Mouse (Mus musculus): Measurements from ENCODE around the gene Map6. TPM values are rescaled to one million over a fixed set of nuclear protein-coding genes. Genes with fewer than 3 reads are reported as not detected.

Map6 gene
- total RNA-seq, 2 experiments from 2014 or later: 8.3 to 11.5 TPM

DNA sequence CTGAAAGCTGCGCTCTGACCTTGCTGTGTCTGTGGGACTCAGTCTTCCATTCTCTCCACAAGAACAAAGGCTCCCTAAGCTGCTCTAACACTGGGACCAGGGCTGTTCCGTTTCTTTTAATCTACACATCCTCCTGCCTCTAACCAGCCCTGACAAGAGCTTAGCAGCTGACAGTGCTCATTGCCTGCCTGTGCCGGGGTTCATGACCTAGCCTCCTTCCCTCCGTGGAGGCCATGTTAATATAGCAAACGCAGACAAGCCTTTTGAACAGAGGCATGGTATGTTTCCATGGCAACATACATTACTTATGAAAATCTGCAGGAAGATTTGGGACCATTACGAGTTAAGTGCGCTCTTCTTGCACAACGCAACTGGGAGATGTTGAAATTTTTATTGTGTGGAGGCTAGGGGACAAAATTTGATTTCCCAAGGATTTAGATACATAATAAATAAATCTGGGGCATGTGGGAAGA is 45.5 kb downstream of the Map6 start:
- DNase-seq (ENCODE audit: low spot score in 2 of 2): no peak

DNA sequence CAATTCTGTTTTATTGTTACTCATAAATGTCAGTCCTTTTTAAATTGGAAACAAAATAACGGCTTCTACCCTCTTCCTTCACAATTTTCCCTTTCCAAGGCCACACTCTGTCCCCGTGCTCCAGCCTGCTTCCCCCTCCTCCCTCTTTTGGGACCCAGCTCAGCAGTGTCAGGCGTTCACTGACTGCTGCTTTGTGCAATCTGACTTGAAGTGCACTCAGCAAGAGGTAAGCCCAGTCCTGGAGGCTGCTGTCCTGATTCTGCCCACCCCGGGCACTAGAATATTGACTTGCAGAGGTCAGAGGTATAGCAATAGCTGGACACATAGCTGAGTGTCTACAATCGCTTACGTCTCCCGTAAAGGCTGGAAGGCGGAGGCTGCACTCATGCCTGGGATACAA is 46.0 kb downstream of the Map6 start:
- no peak for DNase-seq (ENCODE audit: low spot score in 2 of 2)

- no peak for DNase-seq (ENCODE audit: low spot score in 2 of 2)
These were observed 47.3 kb downstream of the Map6 start for GRCm38 (mm10) chr7:99314565-99314964.

GRCm38 (mm10) chr7:99316207-99316606 is 49.0 kb downstream of the Map6 start:
- no peak for DNase-seq (ENCODE audit: low spot score in 2 of 2)

DNA sequence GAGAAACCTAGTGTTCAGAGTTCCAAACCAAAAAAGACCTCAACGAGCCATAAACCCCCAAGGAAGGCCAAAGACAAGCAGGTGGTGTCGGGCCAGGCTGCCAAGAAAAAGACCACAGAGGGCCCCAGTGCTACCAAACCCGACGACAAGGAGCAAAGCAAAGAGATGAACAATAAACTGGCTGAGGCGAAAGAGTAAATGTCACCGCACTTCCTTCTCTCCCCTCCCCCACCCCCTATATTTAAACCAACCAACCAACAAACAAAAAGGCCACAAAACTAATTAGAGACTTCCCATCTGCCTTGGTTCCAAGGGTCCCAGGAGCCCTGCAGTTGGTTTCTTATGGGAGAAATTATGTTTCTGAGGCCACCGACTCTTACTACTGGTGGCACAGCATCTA is 50.2 kb downstream of the Map6 start:
- DNase-seq (ENCODE audit: low spot score in 2 of 2): no peak

GRCm38 (mm10) chr7:99320524-99320923 is 53.3 kb downstream of the Map6 start:
- DNase-seq (ENCODE audit: low spot score in 2 of 2): no peak

- no peak for DNase-seq (ENCODE audit: low spot score in 2 of 2)
These were observed 55.6 kb downstream of the Map6 start for GRCm38 (mm10) chr7:99322691-99323320.

- DNase-seq (ENCODE audit: low spot score in 2 of 2): no peak
These were observed 56.1 kb downstream of the Map6 start for GRCm38 (mm10) chr7:99323321-99323700.

DNA sequence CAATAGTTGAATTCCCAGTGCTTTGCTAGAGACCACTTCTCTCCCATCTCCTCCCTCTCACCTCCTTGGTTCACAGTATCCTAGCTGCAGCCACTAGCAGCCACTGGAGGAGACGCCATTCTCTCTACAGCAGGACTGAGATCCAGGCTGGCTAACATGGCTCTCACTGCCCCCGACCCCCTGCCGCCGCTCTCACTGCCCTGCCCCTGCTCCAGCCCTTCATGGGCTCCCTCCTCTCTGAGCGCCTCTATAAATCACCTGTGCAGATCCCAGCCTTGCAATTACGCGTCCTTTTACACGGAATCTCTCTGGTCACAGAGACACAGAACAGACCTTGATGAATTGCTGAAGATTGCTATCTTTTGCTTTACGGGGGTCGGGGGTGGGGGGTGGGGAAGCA is 57.6 kb downstream of the Map6 start:
- DNase-seq (ENCODE audit: low spot score in 2 of 2): no peak

- DNase-seq (ENCODE audit: low spot score in 2 of 2): peak in 1 of 2 experiments; percentile 34
These were observed 58.9 kb downstream of the Map6 start for GRCm38 (mm10) chr7:99326128-99326527.

DNA sequence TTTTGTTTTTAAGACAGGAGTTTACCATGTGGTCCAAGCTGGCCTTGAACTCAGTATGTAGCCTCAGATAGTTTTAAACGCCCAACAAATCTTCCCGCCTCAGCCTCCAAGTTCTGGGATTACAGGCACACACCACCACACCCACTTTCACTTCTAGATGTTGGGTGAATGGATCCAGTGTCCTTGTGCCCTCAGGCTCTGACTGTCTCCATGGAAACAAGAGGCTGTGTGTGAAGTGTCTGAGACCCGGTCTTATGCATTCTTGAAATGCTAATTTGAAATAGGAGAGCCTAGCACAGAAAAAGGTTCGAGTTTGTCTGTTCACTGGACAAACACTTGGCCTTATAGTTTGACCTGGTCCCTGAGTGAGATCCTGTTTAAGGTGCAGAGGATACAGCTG is 61.6 kb downstream of the Map6 start:
- no peak for DNase-seq (ENCODE audit: low spot score in 2 of 2)

GRCm38 (mm10) chr7:99330012-99330411 is 62.8 kb downstream of the Map6 start:
- DNase-seq (ENCODE audit: low spot score in 2 of 2): no peak

DNA sequence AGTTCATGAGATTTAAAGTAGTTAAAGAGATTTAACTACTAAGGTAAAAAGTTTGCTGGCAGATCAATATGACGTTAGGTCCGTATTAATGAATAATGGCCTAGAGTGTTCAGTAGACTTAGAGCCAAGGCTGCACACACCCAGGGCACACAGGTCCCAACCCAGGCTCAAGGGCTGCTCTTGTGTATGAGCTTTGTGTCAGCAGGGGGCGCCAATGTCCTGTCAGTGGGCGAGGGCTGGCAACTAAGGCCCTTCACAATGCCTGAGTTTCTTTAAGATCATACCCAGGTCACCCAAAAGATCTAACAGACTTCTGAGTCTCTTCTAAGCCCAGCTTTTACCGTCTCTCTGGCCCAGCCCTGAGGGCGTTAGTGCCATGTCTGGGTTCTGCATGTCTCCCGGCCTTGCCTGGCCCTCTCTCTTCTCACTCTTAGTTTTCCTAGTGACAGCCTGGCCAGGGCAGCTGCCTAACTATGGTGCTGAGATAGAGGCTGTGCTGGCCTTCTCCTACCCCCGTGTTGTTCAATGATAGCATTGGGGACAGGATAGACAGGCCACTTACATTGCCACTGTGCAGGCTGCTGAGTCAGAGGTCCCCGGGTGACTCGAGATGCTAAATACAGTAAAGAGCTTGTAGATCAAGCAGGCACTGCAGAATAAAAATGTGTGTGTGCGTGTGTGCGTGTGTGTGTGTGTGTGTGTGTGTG is 65.7 kb downstream of the Map6 start:
- DNase-seq (ENCODE audit: low spot score in 2 of 2): peak; percentile 81 to 89

DNA sequence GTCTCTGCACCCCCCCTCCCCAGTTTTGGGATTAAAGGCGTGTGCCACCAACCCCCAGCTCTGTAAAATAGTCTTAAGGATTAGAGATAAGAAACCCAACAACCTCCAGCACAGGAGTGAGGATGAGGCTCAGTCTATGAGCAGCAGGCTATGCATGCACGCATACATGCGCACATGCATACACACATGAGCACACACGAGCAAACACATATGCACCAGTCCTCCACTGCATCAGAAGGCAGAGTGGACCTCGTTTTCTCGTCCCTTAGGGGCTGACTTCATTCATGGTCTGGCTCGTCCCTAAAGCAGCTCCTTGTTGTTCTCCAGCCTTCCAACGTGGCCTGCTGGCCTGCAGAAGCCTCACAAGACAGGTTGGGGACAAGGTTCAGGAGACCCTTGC is 73.5 kb downstream of the Map6 start:
- DNase-seq (ENCODE audit: low spot score in 2 of 2): no peak

- DNase-seq (ENCODE audit: low spot score in 2 of 2): no peak
These were observed 76.3 kb downstream of the Map6 start for GRCm38 (mm10) chr7:99343577-99343976.

DNA sequence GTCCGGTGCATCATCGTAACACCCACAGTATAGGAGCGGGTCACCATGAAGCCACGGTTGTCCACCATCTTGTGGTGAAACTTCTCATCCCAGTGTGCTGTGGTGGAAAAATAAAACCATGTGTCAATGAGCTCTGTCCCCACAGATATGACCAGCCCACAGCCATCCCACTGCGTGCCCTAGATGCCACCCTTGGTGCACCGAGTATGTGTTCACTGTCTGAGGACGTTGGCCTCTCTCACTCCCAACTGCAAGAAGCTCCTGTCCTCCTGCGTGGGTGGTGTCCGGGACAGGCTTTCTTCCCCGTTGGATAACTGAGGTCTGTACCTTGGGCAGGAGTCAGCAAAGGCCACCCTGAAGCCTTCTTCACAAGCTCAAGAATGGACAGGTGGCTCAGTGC is 80.0 kb downstream of the Map6 start:
- no peak for DNase-seq (ENCODE audit: low spot score in 2 of 2)

DNA sequence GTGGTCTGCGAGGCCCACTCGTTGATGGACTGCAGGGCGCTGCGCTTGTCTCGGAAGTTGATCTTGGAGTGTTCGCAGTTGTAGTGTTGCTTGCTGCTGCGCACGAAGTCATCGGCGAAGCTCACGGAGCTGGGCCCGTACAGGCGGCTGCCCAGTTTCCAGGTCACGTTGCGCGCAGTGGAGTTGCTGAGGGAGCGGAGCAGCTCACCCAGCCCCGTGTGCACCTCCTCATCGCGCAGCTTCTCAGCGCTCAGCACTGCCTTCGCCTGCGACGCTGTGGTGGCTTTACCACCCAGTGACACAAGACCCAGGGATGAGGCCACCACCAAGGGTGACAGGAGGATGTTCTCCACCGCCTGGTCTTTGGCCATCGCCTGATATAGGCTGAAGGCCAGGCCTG is 81.6 kb downstream of the Map6 start:
- no peak for DNase-seq (ENCODE audit: low spot score in 2 of 2)

GRCm38 (mm10) chr7:99349782-99350720 is 82.8 kb downstream of the Map6 start:
- no peak for DNase-seq (ENCODE audit: low spot score in 2 of 2)

DNA sequence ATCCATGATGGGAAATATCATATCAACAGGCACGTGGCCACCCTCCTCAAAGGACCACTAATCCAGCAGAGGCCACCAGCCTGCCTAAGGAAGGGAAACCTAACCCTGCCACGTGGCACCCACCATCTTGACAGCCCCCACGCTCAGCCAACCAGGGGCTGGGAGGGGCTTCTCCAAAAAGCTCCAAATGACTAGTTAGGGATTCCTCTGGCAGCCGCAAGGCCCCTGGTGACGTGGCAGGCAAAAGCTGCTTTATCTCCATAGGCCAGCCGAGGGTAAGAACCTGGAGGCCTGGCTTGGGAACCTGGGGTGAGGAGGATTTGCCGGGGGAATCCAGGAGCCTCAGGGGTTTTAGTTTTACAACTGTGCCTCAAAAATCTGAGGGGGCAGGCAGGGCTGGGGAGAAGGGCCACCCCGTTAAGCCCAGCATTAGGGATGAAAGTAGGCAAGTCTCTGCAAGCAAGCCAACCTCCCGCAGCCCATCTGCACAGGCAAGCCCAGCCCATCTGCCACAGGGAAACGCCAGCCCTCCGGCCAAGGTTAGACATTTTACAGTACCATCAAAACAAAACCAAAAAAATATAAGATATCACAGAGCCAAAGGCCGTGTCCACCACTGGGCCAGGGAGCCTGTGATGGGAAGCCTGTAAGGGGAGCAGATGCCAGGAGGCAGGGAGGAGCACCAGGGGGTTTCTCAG is 84.0 kb downstream of the Map6 start:
- peak in 1 of 2 experiments; percentile 58 for DNase-seq (ENCODE audit: low spot score in 2 of 2)

GRCm38 (mm10) chr7:99351802-99352517 is 84.7 kb downstream of the Map6 start:
- peak in 1 of 2 experiments; percentile 31 for DNase-seq (ENCODE audit: low spot score in 2 of 2)

Measured in gastrocnemius, postnatal 4 days (tissue).